Mouse (Mus musculus) adrenal gland, postnatal 4 days (tissue): ENCODE results near the gene Stx6. TPM values are rescaled to one million over a fixed set of nuclear protein-coding genes. Genes with fewer than 3 reads are reported as not detected.

ENCODE experiments used
- DNase-seq, 2 experiments: peaks; one replicate each; pipeline ENCODE4 v3.0.0; 2021 to 2022; ENCODE audit warnings: low spot score in 2 of 2, mixed read lengths in 2 of 2
- total RNA-seq, 2 experiments: library from RNA; stranded (reverse); gene quantifications; 2 replicates each; pipeline ENCODE4 v1.2.3; 2021

Stx6 gene
- total RNA-seq, 2 experiments from 2014 or later = 72.5 to 76.7 TPM

- DNase-seq = no peak
These were observed 47.5 kb downstream of the Stx6 start for GRCm38 (mm10) chr1:155205822-155206660.

- no peak for DNase-seq
These were observed 49.3 kb downstream of the Stx6 start for GRCm38 (mm10) chr1:155207859-155208258.

GRCm38 (mm10) chr1:155210011-155210763 is 51.7 kb downstream of the Stx6 start:
- no peak for DNase-seq

- DNase-seq = no peak
These were observed 52.5 kb downstream of the Stx6 start for GRCm38 (mm10) chr1:155211017-155211416.

- no peak for DNase-seq
These were observed 53.6 kb downstream of the Stx6 start for GRCm38 (mm10) chr1:155212081-155212480.

GRCm38 (mm10) chr1:155212493-155212892 is 54.0 kb downstream of the Stx6 start:
- DNase-seq = no peak

GRCm38 (mm10) chr1:155212936-155213774 is 54.6 kb downstream of the Stx6 start:
- no peak for DNase-seq

GRCm38 (mm10) chr1:155213912-155214311 is 55.4 kb downstream of the Stx6 start:
- DNase-seq = no peak

GRCm38 (mm10) chr1:155215066-155215764 is 56.7 kb downstream of the Stx6 start:
- no peak for DNase-seq

- no peak for DNase-seq
These were observed 57.8 kb downstream of the Stx6 start for GRCm38 (mm10) chr1:155216313-155216712.

- no peak for DNase-seq
These were observed 58.3 kb downstream of the Stx6 start for GRCm38 (mm10) chr1:155216844-155217243.

GRCm38 (mm10) chr1:155217865-155218541 is 59.5 kb downstream of the Stx6 start:
- DNase-seq = no peak

- DNase-seq = no peak
These were observed 60.4 kb downstream of the Stx6 start for GRCm38 (mm10) chr1:155218924-155219323.

- no peak for DNase-seq
These were observed 63.7 kb downstream of the Stx6 start for GRCm38 (mm10) chr1:155222101-155222669.

- no peak for DNase-seq
These were observed 64.5 kb downstream of the Stx6 start for GRCm38 (mm10) chr1:155223036-155223435.

- peak; percentile 50 to 80 for DNase-seq
These were observed 65.5 kb downstream of the Stx6 start for GRCm38 (mm10) chr1:155223849-155224554.

- no peak for DNase-seq
These were observed 71.2 kb downstream of the Stx6 start for GRCm38 (mm10) chr1:155229464-155230411.

- DNase-seq = no peak
These were observed 73.9 kb downstream of the Stx6 start for GRCm38 (mm10) chr1:155232385-155232784.
